Mouse (Mus musculus): ENCODE results near the gene Traip. TPM values are rescaled to one million over a fixed set of nuclear protein-coding genes. Genes with fewer than 3 reads are reported as not detected.

Traip gene
- polyA plus RNA-seq, 1 experiment from 2014 or later, result 21.8 TPM

DNA sequence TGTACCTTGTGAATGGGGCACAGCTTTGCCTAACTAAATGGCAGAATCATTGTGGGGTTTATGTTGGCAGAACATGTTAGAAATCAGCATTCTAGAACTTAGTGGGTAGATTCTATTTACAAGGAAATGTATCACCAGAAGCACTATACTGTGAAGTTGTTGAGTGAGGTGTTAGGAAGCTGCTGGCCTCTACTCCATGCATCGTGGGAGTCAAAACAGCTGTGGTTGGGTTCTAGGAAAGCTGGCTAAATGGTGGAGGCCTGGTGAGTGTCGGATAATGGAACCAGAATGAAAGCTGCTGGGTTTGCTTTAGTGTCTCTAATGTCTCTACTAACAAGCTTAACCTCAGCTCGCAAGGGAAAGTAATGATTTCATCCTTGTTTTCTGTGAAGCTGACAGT, 67.2 kb downstream of the Traip start:
- ATAC-seq (ENCODE audit: low FRiP score) (no peak), DNase-seq (ENCODE audit: low spot score) (no peak)
- WGBS, result 89% methylated on average over 3 of the region's 3 CpGs
- Histone ChIP-seq H3K4me3 (ENCODE audit: low read depth, low read length) (no peak overlapping the region), H3K4me2 (replicated peaks; ENCODE audit: low read depth, low read length) (no peak overlapping the region), H3K4me1 (replicated peaks; ENCODE audit: control insufficient read depth, insufficient read depth, low read length) (no peaks in the 10 kb centered on the region), H3K27ac (ENCODE audit: low read depth, low read length) (no peak overlapping the region), H3K9me3 (ENCODE audit: control insufficient read depth, low read length) (no peaks in the 10 kb centered on the region), H3K9ac (ENCODE audit: low read depth, low read length) (no peak overlapping the region), H3K36me3 (ENCODE audit: control insufficient read depth, insufficient read depth, low read length) (no peaks in the 10 kb centered on the region), H3K27me3 (ENCODE audit: control insufficient read depth, insufficient read depth, low read length) (no peaks in the 10 kb centered on the region)

- no peak for ATAC-seq (ENCODE audit: low FRiP score)
- Histone ChIP-seq H3K27ac (ENCODE audit: low read depth, low read length) (no peak overlapping the region), H3K4me2 (replicated peaks; ENCODE audit: low read depth, low read length) (no peak overlapping the region), H3K4me3 (ENCODE audit: low read depth, low read length) (no peak overlapping the region), H3K4me1 (replicated peaks; ENCODE audit: control insufficient read depth, insufficient read depth, low read length) (no peaks in the 10 kb centered on the region), H3K9ac (ENCODE audit: low read depth, low read length) (no peak overlapping the region), H3K27me3 (ENCODE audit: control insufficient read depth, insufficient read depth, low read length) (no peaks in the 10 kb centered on the region), H3K36me3 (ENCODE audit: control insufficient read depth, insufficient read depth, low read length) (peaks cover 6% of the 10 kb centered on the region), H3K9me3 (ENCODE audit: control insufficient read depth, low read length) (no peaks in the 10 kb centered on the region)
- DNase-seq (ENCODE audit: low spot score), result no peak
- WGBS, result 92% methylated on average over 1 of the region's 1 CpGs
Observed at GRCm38 (mm10) chr9:108020741-108021140, 70.8 kb downstream of the Traip start.

Other genes with a start within 250 kb of the Traip start
- gene Sema3f, start 239.7 kb upstream of the Traip start, polyA plus RNA-seq (2014; fragmentation: Nextera tagmentation; extraction: Ambion mirVana), result 10.7 and 12.0 TPM in 2 replicates
- gene Rbm5, start 179.1 kb upstream of the Traip start, polyA plus RNA-seq (2014; fragmentation: Nextera tagmentation; extraction: Ambion mirVana), result 198 and 241 TPM in 2 replicates
- 113 and 114 TPM in 2 replicates for gene Rbm6, start 76.9 kb upstream of the Traip start, polyA plus RNA-seq (2014; fragmentation: Nextera tagmentation; extraction: Ambion mirVana)
- gene Mon1a, start 62.0 kb upstream of the Traip start, polyA plus RNA-seq (2014; fragmentation: Nextera tagmentation; extraction: Ambion mirVana), result 17.5 and 18.1 TPM in 2 replicates
- gene Mst1r, start 43.3 kb upstream of the Traip start, polyA plus RNA-seq (2014; fragmentation: Nextera tagmentation; extraction: Ambion mirVana), result 0.31 and 0.60 TPM in 2 replicates
- gene Actl11, start 21.7 kb upstream of the Traip start, polyA plus RNA-seq (2014; fragmentation: Nextera tagmentation; extraction: Ambion mirVana), result not detected in 2 replicates
- gene Camkv, start 14.5 kb upstream of the Traip start, polyA plus RNA-seq (2014; fragmentation: Nextera tagmentation; extraction: Ambion mirVana), result 3.6 and 4.5 TPM in 2 replicates
- 7.4 and 12.4 TPM in 2 replicates for gene Uba7, start 25.4 kb downstream of the Traip start, polyA plus RNA-seq (2014; fragmentation: Nextera tagmentation; extraction: Ambion mirVana)
- gene Gm20661, start 32.9 kb downstream of the Traip start, polyA plus RNA-seq (2014; fragmentation: Nextera tagmentation; extraction: Ambion mirVana), result 1.8 and 1.9 TPM in 2 replicates
- gene Inka1, start 35.7 kb downstream of the Traip start, polyA plus RNA-seq (2014; fragmentation: Nextera tagmentation; extraction: Ambion mirVana), result 56.4 and 61.9 TPM in 2 replicates
- 2.9 and 3.3 TPM in 2 replicates for gene Cdhr4, start 42.4 kb downstream of the Traip start, polyA plus RNA-seq (2014; fragmentation: Nextera tagmentation; extraction: Ambion mirVana)
- gene Gm20662, start 46.2 kb downstream of the Traip start, polyA plus RNA-seq (2014; fragmentation: Nextera tagmentation; extraction: Ambion mirVana), result 0.10 and 0.14 TPM in 2 replicates
- gene Ip6k1, start 52.4 kb downstream of the Traip start, polyA plus RNA-seq (2014; fragmentation: Nextera tagmentation; extraction: Ambion mirVana), result 27.4 and 35.5 TPM in 2 replicates
- gene Gmppb, start 99.1 kb downstream of the Traip start, polyA plus RNA-seq (2014; fragmentation: Nextera tagmentation; extraction: Ambion mirVana), result 18.9 and 20.4 TPM in 2 replicates
- gene Amigo3, start 103.0 kb downstream of the Traip start, polyA plus RNA-seq (2014; fragmentation: Nextera tagmentation; extraction: Ambion mirVana), result 1.6 and 1.8 TPM in 2 replicates
- 0.25 TPM in 2 replicates for gene Mst1, start 130.3 kb downstream of the Traip start, polyA plus RNA-seq (2014; fragmentation: Nextera tagmentation; extraction: Ambion mirVana)
- 24.3 and 26.5 TPM in 2 replicates for gene Rnf123, start 133.2 kb downstream of the Traip start, polyA plus RNA-seq (2014; fragmentation: Nextera tagmentation; extraction: Ambion mirVana)
- 54.3 and 55.3 TPM in 2 replicates for gene Apeh, start 144.5 kb downstream of the Traip start, polyA plus RNA-seq (2014; fragmentation: Nextera tagmentation; extraction: Ambion mirVana)
- 3.9 and 4.4 TPM in 2 replicates for gene Bsn, start 240.2 kb downstream of the Traip start, polyA plus RNA-seq (2014; fragmentation: Nextera tagmentation; extraction: Ambion mirVana)

All from hindbrain, embryonic 11.5 days (tissue).